Mouse (Mus musculus): Measurements from ENCODE around the gene Tmem8b.

The Tmem8b gene

DNA sequence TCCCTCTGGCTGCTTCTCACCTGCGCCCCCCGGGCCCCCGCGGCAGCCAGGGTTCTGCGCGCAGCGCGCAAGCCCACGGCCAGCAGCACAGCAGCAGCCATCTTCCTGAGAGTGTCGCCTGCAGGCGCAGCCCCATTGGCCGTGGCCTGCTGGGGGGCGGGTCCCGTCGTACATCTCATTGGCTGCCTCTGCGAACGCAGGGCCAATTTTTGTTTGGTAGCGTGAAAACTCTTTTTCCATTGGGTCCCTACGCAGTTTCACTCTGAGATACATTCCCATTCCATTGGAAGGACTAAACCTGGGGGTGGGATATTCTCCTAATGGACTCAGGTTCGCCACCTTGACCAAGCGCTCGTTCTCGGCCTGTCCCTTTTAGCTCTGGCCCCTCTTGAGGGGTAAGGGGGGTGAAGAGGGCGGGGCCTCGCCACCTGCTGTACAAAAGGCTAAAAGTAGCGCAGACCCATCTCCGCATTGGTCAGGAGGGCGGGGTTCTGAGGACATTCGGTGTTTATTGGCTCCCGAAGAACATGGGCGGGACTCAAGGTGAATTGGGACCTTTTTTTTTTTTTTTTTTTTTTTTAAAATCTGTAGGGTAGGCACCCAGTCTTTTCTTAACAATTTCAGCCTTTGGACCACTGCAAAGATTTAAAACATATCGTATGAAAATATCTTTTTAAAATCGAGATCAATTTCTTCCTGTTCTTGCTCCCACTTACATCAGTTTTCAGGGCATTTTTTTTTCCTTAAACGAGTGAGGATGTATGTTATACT is 12.2 kb upstream of the Tmem8b start, which contains the start of gene Hint2:
Gene Hint2, minus strand, starts transcription at position 128 of the 771 bp plus-strand sequence.
- in situ Hi-C loops (cut with MboI, MseI), result loop anchor here (5.0 to 10.0 kb wide), 2 partner anchors 79 to 232 kb away; partner anchors contain the start of genes Fam166b, Gba2 and Rgp1

DNA sequence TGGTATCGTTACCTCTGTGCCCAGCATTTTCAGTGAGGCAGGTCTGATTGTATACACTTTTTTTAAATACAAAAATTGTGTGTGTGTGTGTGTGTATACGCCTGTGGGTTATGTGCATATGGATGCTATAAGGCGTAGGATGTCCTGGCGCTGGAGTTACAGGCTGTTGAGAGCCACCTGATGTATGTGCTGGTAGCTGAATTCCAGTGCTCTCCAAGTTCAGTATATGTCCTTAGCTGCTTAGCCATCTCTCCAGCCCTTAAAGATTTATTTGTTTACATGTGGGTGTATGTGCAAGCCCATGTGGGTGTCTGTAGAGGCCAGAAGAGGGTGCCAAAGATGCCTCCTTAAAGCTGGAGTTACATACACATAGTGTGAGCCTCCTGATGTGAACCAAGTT is 11.6 kb upstream of the Tmem8b start:
- in situ Hi-C loops (cut with MboI, MseI), result loop anchor here (5.0 to 10.0 kb wide), 2 partner anchors 80 to 232 kb away; partner anchors contain the start of genes Fam166b, Gba2 and Rgp1

DNA sequence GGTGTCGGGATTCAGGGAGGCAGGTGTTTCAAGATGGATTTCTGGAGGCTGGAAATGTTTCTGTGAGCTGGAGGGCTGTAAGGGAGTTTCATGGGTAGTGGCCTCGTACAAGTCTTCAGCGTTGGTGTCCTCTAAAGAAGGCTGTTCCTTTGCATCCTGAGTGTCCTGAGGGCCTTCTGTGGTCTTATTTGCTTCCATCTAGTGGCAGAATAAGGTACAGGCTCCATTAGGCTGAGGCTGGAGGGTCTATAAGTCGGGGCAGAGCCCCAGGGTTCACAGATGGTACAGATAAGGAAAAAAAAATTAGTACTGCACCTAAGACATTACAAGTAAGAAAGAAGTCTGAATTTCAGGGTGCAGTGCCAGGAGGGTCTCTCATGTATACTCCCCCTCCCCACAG is 2.4 kb upstream of the Tmem8b start:
- in situ Hi-C loops (cut with MboI, MseI), result no loop called here

DNA sequence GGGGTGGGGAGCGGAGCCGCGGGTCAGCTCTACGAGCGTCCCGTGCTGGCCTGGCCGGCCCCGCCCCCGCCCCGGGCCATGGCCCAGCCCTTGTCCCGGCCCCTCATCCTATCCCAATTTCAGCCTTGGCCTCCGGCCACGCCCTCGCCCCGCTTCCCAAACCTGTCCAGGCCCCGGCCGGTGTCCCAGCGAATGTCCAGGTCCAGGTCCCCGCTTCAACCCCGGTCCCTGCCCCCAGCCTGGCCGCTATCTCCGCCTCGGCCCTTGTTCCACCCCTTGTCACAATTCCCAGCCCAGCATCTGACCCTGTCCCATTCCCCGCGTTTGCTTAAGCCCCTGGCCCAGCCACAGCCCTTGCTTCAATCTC is 640 bp downstream of the Tmem8b start:
- in situ Hi-C loops (cut with MboI, MseI), result no loop called here

DNA sequence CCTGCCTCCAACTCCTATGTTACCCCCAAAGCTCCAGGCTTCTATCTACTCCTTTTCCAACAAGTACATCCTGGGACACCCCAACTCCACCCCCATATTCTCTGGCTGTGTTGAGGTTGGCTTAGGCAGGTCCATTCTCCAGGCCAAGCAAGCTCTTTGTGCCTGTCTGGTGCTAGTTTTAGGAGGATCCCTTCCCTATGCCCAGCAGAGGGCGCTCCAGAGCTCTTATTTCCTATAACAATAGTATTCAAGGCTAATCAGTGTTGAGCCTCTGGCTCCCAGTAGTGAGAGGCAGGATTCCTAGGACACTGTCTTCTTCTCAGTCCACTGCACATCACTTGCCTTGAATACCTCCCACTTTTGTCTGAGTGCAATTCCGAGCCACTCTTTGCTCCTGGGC is 3.3 kb downstream of the Tmem8b start:
- in situ Hi-C loops (cut with MboI, MseI), result no loop called here

DNA sequence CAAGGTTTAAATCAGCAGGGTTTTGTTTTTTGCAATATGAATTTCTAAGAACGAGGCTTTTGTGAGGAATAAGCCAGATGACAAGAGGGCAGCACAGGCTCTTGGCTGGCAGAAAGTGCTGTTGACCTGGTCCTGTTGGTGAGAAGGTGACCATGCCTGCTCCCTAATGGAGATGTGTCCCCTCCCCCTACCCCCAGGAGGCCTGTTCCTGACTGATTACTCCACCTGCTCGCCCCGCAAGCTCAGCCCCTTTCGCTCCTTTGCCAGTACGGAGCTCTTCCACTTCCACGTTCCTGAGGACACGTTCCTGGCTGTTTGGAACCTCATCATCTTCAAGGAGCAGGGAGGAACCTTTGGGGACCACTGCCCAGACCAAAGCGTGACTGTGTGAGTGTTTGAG is 4.9 kb downstream of the Tmem8b start:
- in situ Hi-C loops (cut with MboI, MseI), result no loop called here

DNA sequence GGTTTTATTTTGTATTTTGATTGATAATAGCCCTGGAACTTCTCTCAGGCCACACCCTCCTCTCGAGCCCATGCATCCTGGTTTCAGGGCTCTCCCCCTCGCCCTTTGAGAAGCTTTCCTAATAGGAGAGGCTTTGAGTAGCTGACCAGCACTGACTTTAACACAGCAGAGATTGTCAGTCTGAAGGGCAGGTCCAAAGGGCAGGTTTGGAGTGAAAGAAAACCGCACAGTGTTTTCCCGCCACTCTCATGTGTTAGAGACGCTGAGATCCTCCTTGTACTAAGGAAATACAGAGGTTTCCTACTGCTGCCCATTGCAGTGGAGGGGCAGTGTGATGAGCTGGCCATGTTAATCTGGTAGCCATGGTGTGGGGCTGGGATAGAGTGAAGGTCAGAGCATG is 6.2 kb downstream of the Tmem8b start:
- in situ Hi-C loops (cut with MboI, MseI), result no loop called here

DNA sequence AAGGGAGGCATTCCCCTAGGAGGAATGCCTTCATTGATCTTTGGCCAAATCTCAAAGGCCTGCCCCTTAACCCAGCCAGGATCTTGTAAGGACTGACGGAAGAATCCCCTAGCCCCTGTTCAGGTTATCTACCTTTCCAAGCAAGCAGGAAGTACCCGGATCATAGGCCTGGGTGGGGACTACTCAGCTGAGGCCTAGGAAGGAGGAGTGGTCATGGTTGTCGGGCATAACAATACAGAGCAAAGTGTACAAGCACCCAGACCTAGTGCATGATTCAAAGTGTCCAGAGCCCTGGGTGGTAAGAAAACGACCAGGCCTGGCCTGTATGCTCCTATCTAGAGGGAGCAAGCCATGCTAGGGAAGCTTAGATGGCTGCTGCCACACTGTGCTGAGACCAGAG is 6.8 kb downstream of the Tmem8b start:
- in situ Hi-C loops (cut with MboI, MseI), result no loop called here

DNA sequence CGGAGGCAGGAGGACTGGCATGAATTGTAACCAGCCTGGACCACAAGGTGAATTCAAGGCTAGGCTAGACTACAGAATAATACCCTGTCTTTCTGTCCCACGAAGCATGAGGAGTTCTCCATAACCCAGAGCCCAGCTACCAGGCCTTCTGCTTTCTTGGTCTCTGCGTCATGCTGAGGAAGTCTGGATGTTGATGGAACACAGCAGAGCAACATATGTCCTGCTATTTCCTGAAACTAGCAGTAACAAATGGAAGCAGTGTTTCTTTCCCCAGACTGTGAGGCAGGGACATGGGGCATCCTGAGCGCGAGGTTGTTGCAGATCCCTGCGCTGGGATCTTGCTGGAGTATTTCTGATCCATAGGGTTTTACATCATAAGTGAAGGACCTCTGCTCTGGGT is 9.8 kb downstream of the Tmem8b start:
- in situ Hi-C loops (cut with MboI, MseI), result no loop called here

DNA sequence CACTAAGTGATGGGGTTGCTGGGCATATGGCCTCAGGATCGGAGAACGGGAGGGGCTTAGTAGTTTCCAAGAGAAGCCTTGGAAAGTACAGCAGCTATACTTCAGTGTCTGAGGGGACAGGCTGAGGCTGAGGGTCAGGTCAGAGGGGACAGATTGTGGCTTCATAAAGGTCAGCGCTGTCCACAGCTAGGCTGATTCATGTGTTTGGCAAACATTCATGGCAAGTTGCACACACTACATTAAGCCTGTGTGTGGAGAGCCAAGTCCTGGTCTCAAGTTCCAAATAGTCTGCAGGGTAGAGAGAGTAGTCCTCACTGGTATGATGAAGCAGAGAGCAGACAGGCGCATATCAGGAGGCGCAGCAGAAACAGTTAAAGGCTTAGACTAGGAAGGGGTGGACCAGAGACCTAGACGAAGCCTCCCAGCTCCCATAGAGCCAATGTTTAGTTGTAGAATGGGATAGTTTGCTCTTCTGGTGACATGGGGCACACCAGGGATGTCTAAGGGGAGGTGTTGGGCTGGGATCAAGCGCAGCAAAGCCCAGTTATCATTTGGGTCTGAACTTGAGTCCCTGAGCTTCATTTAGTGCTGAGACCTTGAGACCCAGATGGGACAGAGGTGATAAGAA is 10.8 kb downstream of the Tmem8b start:
- in situ Hi-C loops (cut with MboI, MseI), result no loop called here

DNA sequence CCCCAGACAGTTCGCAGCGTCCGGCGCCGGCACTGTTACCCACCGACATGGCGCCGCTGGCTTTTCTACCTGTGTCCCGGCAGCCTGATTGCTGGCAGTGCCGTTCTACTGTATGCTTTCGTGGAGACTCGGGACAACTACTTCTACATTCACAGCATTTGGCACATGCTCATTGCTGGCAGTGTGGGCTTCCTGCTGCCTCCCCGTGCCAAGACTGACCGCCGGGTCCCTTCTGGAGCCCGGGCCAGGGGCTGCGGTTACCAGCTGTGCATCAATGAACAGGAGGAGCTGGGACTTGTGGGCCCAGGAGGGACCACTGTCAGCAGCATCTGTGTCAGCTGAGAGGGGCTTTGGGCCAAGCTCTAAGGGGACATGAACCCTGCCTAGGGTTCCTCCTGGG is 21.2 kb downstream of the Tmem8b start:
- in situ Hi-C loops (cut with MboI, MseI), result no loop called here

DNA sequence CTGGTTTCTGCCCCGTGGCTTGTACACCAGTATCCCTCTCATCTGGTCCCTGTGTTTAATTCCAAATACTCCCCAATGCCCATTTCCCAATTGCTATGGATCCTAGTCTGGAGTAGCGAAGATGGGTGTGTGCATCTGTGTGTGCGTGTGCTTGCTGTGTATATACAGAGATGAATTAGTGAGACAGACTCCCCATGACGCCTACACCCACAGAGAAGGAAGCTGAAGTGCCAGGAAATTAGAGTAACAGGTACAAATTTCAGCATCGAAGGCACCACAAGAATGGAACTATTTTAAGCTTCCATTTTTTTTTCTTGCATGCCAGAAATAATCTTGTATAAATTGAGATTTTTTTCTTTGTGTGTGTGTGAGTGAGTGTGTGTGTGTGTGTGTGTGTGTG is 22.3 kb downstream of the Tmem8b start:
- in situ Hi-C loops (cut with MboI, MseI), result no loop called here

DNA sequence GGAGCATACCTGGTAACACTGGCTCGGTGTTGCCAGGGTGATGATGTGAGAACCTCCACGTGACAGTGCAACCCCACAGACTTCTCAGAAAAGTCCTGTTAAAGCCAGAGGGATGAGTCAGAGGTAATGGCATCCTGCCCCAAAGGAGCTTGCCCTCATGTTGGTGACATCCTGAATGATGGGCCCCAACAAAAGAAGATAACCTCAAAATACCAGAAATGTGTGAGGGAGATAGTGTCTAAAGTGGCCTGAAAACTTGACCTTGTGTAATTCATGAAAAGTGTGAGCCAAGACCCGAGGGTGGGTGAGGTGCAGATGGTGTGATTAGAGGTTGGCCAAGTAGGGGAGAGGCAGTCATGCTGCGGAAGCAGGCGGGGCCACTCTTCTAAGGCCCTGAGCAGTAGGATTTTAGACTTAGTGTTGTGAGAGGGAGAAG is 25.1 kb downstream of the Tmem8b start:
- in situ Hi-C loops (cut with MboI, MseI), result no loop called here

DNA sequence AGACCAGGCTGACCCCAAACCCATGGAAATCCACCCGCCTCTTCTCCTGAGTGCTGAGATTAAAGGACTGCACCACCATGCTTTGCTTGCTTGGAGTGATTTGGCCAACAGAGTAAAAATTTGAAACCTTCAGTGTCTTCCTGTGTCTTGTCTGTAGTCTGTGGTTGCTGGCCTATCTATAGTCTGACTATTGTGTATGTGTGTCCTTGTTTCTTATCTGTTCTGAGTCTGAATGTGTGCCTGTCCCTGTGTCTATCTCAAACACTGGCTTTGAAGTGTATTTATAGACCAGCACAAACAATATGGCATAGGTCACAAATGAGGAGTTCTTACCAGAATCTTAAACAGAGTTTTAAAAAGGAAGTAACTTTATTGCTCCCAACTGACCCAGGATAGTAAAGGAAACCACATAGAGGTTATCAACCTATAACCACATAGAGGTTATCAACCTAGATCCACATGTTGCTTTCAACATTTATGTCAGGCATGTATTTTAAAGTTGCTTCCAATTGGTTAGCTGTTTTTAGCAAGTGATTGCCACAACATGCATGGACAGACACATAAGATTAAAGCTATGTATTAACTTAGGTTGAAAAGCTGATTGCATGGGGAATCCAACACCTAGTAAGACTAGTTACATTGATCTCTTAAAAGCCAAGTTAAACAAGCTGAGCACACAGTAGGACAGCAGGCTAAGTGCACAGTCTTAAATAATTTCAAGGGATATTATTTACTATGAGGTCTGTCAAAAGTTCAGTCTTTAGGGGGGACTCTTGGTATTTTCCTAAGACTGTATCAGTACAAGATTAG is 25.9 kb downstream of the Tmem8b start:
- in situ Hi-C loops (cut with MboI, MseI), result no loop called here

DNA sequence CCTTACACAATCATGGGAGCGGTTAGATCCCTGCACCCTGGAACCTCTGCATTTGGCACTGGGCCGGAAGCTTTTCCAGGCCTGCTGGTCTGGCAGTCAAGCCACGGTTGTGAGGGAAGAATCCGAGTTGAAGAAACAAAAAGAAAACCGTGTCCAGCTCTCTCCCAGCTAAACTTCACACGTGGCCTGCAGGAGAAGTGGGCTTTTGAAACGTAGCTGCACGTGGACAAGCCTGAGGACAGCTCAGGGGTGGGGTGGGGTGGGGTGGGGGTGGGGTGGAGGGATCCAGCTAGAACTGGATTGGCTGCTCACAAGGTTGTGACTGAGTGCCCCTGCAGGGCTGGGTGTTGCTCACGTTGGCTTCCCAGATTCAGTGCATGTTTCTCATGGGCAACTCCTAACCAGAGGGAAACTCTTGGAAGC is 26.5 kb downstream of the Tmem8b start:
- in situ Hi-C loops (cut with MboI, MseI), result no loop called here

DNA sequence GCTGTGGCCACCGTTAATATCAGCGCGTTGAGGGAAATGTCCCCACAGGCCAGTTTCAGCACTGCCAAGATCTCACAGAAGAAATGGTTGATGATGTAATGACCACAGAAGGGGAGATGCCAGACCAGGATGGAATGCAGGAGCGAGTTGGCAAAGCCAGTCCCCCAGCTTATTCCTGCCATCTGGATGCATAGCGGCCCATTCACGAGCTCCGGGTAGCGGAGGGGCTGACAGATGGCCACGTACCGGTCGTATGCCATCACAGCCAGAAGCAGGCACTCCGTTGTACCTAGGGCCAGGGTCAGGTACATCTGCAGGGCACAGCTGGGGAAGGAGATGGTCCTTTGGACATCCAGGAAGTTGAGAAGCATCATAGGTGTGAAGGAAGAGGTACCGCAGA is 27.8 kb downstream of the Tmem8b start:
- in situ Hi-C loops (cut with MboI, MseI), result no loop called here

DNA sequence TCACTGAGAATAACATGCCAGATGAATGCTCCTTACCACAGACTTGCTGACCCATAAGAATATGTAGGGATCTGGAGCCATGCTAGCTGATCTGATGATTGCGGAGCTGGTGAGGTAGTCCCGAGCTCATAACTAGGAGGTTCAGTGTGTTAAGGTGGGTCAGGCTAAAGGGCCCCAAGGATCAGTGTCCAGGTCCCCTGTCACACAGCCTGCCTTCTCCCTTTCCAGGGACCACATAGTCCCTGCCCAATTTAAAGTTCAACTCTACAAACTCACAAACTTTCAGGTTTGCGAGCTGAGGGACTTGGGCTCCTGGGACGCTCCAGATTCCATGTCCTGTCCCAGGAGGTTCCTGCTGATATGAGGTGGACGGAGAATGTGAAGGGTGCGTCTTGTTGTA is 31.9 kb downstream of the Tmem8b start, which contains the start of gene Olfr70:
Gene Olfr70, minus strand, starts transcription at position 101 of the 400 bp plus-strand sequence.
- in situ Hi-C loops (cut with MboI, MseI), result no loop called here

DNA sequence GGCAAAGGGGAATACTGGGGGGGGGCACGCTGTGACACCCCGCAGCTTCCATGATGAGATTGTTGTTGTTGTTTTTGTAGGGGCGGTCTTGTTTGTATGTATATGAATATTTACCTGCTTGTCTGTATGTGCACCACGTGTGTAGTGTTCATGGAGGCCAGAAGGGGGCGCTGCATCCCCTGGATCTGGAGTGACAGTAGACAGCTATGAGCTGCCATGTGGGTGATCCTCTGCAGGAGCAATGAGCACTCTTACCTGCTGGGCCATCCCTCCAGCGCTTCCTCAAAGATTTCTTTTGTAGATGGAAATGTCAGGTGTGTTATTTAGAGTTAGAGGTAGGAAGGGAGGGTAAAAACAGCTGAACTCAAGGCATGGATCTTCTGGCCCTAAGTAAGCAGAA is 34.7 kb downstream of the Tmem8b start:
- in situ Hi-C loops (cut with MboI, MseI), result no loop called here

DNA sequence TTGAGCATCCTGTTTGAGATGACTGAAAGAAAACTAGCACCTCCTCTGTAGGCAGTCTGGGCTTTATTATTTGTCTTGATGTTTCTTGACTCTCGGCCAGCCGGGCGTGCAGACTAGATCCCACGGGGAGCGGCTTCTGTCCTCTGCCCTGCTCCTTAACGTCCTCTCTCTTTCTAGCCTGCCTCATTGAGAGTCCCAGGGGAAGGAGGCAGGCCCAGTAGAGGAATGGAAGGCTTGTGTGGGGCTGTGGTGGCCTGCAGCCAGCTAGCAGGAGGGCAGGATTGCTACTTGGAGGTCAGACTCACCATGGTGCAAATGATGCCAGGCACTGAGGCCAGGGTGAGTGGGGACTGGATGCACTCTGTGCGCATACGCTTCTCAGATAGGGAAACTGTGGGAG is 35.1 kb downstream of the Tmem8b start:
- in situ Hi-C loops (cut with MboI, MseI), result no loop called here

DNA sequence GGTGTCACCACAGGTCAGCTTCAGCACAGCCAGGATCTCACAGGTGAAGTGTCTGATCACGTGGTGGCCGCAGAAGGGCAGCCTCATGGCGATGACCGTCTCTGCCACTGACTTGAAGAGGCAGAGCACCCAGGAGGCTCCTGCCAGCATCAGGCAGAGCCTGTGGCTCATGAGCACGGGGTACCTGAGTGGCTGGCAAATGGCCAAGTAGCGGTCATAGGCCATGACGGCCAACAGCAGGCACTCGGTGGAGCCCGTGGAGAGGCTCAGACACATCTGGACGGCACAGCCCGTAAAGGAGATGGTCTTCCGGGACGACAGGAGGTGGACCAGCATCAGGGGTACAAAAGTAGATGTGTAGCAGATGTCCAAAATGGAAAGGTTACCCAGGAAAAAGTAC is 37.2 kb downstream of the Tmem8b start:
- in situ Hi-C loops (cut with MboI, MseI), result no loop called here

DNA sequence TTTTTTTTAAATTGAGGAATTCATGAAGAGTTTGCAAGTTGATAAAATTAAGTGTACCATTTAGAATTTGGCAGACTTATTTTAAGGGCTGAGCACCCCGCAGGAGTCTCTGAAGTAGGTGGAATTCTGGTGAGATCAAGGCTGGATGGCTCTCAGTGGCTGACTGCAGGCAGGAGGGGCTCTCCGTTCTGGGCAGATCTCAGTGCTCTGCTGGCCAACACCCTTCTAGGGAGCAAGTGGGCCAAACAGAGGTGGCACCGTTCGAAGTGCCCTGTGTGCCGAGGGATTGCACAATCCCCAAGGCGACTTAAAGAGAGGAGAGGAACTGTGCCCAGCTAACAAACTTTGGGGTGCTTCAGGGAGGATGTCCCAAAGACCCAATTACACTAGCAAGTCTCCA is 41.1 kb downstream of the Tmem8b start, which contains the start of gene Olfr71:
Gene Olfr71, minus strand, starts transcription at position 387 of the 400 bp plus-strand sequence.
- in situ Hi-C loops (cut with MboI, MseI), result no loop called here

DNA sequence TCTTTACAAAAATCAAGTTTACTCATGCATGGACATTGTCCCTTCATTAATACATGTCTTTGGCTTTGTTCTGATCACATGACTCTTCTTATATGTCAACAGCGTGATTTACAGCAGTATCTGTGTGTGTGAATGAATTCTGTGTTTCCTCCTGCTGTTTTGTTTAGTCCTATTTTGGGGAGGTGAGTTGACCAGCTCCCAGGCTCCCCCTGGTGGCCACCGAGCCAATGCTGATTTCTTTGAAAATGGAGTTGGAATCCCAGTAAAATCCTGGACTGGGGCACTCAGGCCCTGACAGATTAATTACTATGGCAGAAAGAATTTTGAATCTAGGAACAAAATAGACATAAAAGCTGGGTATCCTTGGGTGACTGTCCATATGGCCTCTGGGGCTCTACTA is 43.0 kb downstream of the Tmem8b start:
- in situ Hi-C loops (cut with MboI, MseI), result no loop called here

Data from regulatory T cell (primary cell).